Mouse (Mus musculus) kidney, embryonic 14.5 days (tissue): Measurements from ENCODE around the gene Morn3. TPM values are rescaled to one million over a fixed set of nuclear protein-coding genes. Genes with fewer than 3 reads are reported as not detected.

ENCODE experiments used
- ATAC-seq: fragments of 200-750 bp; cut with Nextera tagmentation; 2 replicates; pipeline ENCODE4 v1.8.0; 2017; ENCODE audit warnings: moderate number of reproducible peaks, mild to moderate bottlenecking, moderate TSS enrichment, moderate library complexity; ENCODE audit not compliant: low FRiP score, low TSS enrichment
- H3K27ac ChIP-seq: fragments of 300-500 bp; sonication (generic); 2 replicates; pipeline ENCODE4 v1.5.1; 2014; ENCODE audit warnings: low read depth, mild to moderate bottlenecking, low read length, moderate library complexity, mixed read lengths
- H3K27me3 ChIP-seq: fragments of 300-500 bp; sonication (generic); 2 replicates; pipeline ENCODE4 v1.6.1; 2014; ENCODE audit warnings: mild to moderate bottlenecking, low read length; ENCODE audit not compliant: control insufficient read depth, insufficient read depth
- H3K36me3 ChIP-seq: fragments of 300-500 bp; sonication (generic); 2 replicates; pipeline ENCODE4 v1.6.1; 2014; ENCODE audit warnings: low read length, mixed read lengths; ENCODE audit not compliant: control insufficient read depth, insufficient read depth
- H3K4me1 ChIP-seq: fragments of 300-500 bp; sonication (generic); 2 replicates; pipeline ENCODE4 v1.6.1; 2014; ENCODE audit warnings: low read length, mixed read lengths; ENCODE audit not compliant: control insufficient read depth, insufficient read depth
- H3K4me2 ChIP-seq: fragments of 300-500 bp; sonication (generic); replicated peaks from 2 replicates; pipeline ENCODE4 v1.6.1; 2014; ENCODE audit warnings: low read depth, mild to moderate bottlenecking, low read length
- H3K4me3 ChIP-seq: fragments of 300-500 bp; sonication (generic); 2 replicates; pipeline ENCODE4 v1.5.1; 2014; ENCODE audit warnings: mild to moderate bottlenecking, low read length
- H3K9ac ChIP-seq: fragments of 300-500 bp; sonication (generic); 2 replicates; pipeline ENCODE4 v1.6.1; 2014; ENCODE audit warnings: low read depth, mild to moderate bottlenecking, low read length, moderate library complexity
- H3K9me3 ChIP-seq: fragments of 300-500 bp; sonication (generic); 2 replicates; pipeline ENCODE4 v1.6.1; 2016; ENCODE audit warnings: low read length; ENCODE audit not compliant: control insufficient read depth
- WGBS: fragments of 180-500 bp; shearing (Covaris S2); extraction: QIAGEN DNeasy Blood & Tissue Kit; methylation state at CpG from one replicate; pipeline ENCODE4 v1.1.7; 2014; 5-methylcytosine and 5-hydroxymethylcytosine counted together
- polyA plus RNA-seq: library from polyadenylated mRNA; unstranded; fragments of >200 nt; fragmentation: Nextera tagmentation; extraction: Ambion mirVana; gene quantifications from 2 replicates; pipeline ENCODE4 v1.2.1, GENCODE M21; 2014

The Morn3 gene
- polyA plus RNA-seq, 1 experiment from 2014 or later = 1.7 TPM

DNA sequence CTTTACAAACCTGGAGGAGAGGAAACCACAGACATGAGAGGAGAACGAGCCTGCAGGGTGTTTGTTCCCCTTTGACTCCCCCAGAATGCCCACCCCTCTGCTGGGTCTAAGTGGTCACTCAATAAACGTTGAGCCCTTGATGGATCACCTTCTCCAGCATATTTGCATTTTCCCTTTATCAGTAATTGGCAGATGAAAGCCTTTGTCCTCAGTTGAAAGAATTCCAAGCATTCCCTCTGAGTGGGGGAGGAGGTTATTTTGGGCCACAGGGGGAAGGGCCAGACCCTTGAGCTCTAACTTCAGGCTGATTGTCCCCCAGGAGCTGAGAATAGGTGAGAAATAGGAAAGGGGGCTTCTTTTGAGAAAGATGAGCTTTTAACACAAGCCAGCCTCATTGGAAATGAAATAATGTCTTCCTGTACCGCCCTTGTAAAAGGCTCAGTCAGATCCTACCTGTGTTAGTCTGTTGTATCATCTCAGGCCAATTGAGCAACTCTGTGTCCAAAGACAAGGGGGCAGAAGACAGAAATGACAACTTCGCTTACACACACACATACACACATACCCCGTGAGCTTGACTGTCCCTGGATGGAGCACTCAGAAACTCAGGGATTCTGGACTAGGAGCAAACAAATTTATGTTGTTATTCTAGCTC is 55.3 kb downstream of the Morn3 start:
- Histone ChIP-seq H3K27me3 (no peaks in the 10 kb centered on the region), H3K9me3 (no peaks in the 10 kb centered on the region), H3K27ac (peak overlapping the region; percentile 11; the same call in 1 of the 2 replicates), H3K4me2 (peak overlapping the region; percentile 93), H3K9ac (no peak overlapping the region; the same call in 1 of the 2 replicates), H3K4me1 (peaks cover 33% of the 10 kb centered on the region), H3K4me3 (no peak overlapping the region), H3K36me3 (peaks cover 2% of the 10 kb centered on the region; the same call in 1 of the 2 replicates)
- WGBS = 30% methylated on average over 5 of the region's 5 CpGs
- ATAC-seq = no peak

- peaks cover 41% of the 10 kb centered on the region for H3K4me1 ChIP-seq
- peak overlapping the region; percentile 40; the same call in 1 of the 2 replicates for H3K9ac ChIP-seq
- peak overlapping the region; percentile 93 for H3K4me2 ChIP-seq
- WGBS = 20% methylated on average over 16 of the region's 16 CpGs
- H3K36me3 ChIP-seq = no peaks in the 10 kb centered on the region
- H3K27ac ChIP-seq = peak overlapping the region; percentile 33; the same call in 1 of the 2 replicates
- H3K4me3 ChIP-seq = peak overlapping the region; percentile 79
- no peak for ATAC-seq
- no peaks in the 10 kb centered on the region for H3K27me3 ChIP-seq
- no peaks in the 10 kb centered on the region for H3K9me3 ChIP-seq
These were observed 56.2 kb downstream of the Morn3 start for GRCm38 (mm10) chr5:122990411-122991160.

GRCm38 (mm10) chr5:122989551-122990330 is 57.1 kb downstream of the Morn3 start, which contains the start of gene Kdm2b:
Gene Kdm2b, minus strand, starts transcription at chr5:122989823.
- ATAC-seq = 0 out of 2 replicates have a peak, but pooled peaks have one; percentile 10
- 4% methylated on average over 15 of the region's 15 CpGs for WGBS
- Histone ChIP-seq H3K27ac (peak within 1 kb of the TSS; percentile 94), H3K27me3 (no peaks in the 10 kb centered on the region), H3K36me3 (no peaks in the 10 kb centered on the region), H3K4me2 (peak within 1 kb of the TSS; percentile 93), H3K9ac (peak within 1 kb of the TSS; percentile 84), H3K4me3 (peak within 1 kb of the TSS; percentile 79), H3K4me1 (peaks cover 42% of the 10 kb centered on the region), H3K9me3 (no peaks in the 10 kb centered on the region)

GRCm38 (mm10) chr5:122989001-122989525 is 57.8 kb downstream of the Morn3 start:
- Histone ChIP-seq H3K4me2 (peak overlapping the region; percentile 93), H3K9me3 (no peaks in the 10 kb centered on the region), H3K27ac (peak overlapping the region; percentile 94), H3K4me1 (peaks cover 43% of the 10 kb centered on the region), H3K9ac (peak overlapping the region; percentile 84), H3K27me3 (no peaks in the 10 kb centered on the region), H3K4me3 (peak overlapping the region; percentile 79), H3K36me3 (no peaks in the 10 kb centered on the region)
- WGBS = 2% methylated on average over 37 of the region's 39 CpGs
- peak; percentile 37 for ATAC-seq

GRCm38 (mm10) chr5:122988021-122988751 is 58.6 kb downstream of the Morn3 start:
- Histone ChIP-seq H3K9ac (peak overlapping the region; percentile 84), H3K36me3 (no peaks in the 10 kb centered on the region), H3K27me3 (no peaks in the 10 kb centered on the region), H3K4me3 (peak overlapping the region; percentile 79), H3K4me2 (peak overlapping the region; percentile 93), H3K9me3 (no peaks in the 10 kb centered on the region), H3K4me1 (peaks cover 43% of the 10 kb centered on the region), H3K27ac (peak overlapping the region; percentile 94)
- peak; percentile 11; the same call in 1 of the 2 replicates for ATAC-seq
- 1% methylated on average over 41 of the region's 41 CpGs for WGBS

GRCm38 (mm10) chr5:122987211-122988020 is 59.4 kb downstream of the Morn3 start:
- ATAC-seq = peak; percentile 55
- WGBS = 3% methylated on average over 39 of the region's 39 CpGs

DNA sequence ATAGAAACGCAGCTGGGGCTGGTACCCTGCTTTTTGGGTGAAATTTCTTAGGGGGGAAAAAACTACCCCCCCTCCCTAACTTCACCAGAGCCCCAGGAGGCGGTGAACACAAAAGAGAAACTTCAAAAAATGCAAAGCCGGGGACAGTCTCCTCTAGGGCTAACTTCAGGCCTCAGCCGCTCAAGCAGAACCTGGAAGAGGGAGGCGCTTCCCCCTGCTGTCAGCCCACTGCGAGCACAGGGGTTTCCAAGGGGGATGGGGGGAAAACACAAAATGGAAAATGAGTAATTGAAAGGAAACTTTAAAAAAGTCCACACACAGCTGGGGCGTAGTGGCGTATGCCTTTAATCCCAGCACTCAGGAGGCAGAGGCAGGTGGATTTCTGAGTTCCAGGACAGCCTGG is 60.7 kb downstream of the Morn3 start:
- Histone ChIP-seq H3K9me3 (no peaks in the 10 kb centered on the region), H3K4me3 (peak overlapping the region; percentile 79; the same call in 1 of the 2 replicates), H3K36me3 (0 out of 2 replicates have a peak, but pooled peaks cover 2% of the 10 kb centered on the region), H3K4me2 (peak overlapping the region; percentile 93), H3K27ac (peak overlapping the region; percentile 83), H3K9ac (peak overlapping the region; percentile 84; the same call in 1 of the 2 replicates), H3K4me1 (peaks cover 34% of the 10 kb centered on the region), H3K27me3 (no peaks in the 10 kb centered on the region)
- 25% methylated on average over 8 of the region's 8 CpGs for WGBS
- no peak for ATAC-seq

More at GRCm38 (mm10) chr5:122987211-122988020, 59.4 kb downstream of the Morn3 start:
- Histone ChIP-seq H3K27me3 (no peaks in the 10 kb centered on the region), H3K4me2 (peak overlapping the region; percentile 93), H3K4me3 (peak overlapping the region; percentile 79), H3K9ac (peak overlapping the region; percentile 84), H3K36me3 (0 out of 2 replicates have a peak, but pooled peaks cover 2% of the 10 kb centered on the region), H3K9me3 (no peaks in the 10 kb centered on the region), H3K4me1 (peaks cover 43% of the 10 kb centered on the region), H3K27ac (peak overlapping the region; percentile 94)
